Mouse (Mus musculus) lung, adult 2 months (tissue): Measurements from ENCODE around the gene Sfmbt2.

Experiments
- CTCF ChIP-seq: fragments of 200-500 bp; IDR thresholded peaks from 2 replicates; pipeline ENCODE4 v1.5.1; 2011; ENCODE audit warnings: mild to moderate bottlenecking, low read length, control low read depth; ENCODE audit not compliant: insufficient read depth
- POLR2A ChIP-seq: fragments of 200-500 bp; IDR thresholded peaks from 2 replicates; pipeline ENCODE4 v1.6.1; 2011; ENCODE audit warnings: low read depth, mild to moderate bottlenecking, control low read depth, low read length, borderline replicate concordance; ENCODE audit errors: extremely low read depth

GRCm38 (mm10) chr2:10353889-10354288 is 16.4 kb upstream of the Sfmbt2 start:
- TF ChIP-seq POLR2A, result no peak
- TF ChIP-seq CTCF, result no peak
